Mouse (Mus musculus): ENCODE measurements around the gene Disc1.

Gene Disc1

GRCm38 (mm10) chr8:125066913-125067595, 13.1 kb downstream of the Disc1 start:
- in situ Hi-C loops (cut with MboI, MseI) = loop anchor here (10.0 kb wide), 1 partner anchor 652 kb away; no protein-coding TSS in a partner anchor

DNA sequence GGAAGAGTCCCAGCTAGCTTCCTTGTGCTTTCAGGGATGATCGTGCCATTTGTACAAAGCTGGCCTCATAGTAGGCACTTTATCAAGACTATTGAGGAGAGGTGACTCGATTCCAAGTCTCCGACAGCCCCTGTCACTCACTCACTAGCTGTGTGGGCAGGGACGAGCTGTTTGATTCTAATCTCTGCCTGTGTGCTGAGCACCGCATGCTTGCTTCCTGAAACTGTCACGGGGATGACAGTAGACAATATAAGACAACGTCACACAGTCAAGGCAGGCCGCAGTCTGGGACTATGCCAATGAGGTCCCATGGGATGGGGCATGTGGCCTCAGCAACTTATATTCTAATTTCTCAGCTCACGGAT, 13.6 kb downstream of the Disc1 start:
- in situ Hi-C loops (cut with MboI, MseI) = loop anchor here (10.0 kb wide), 1 partner anchor 653 kb away; no protein-coding TSS in a partner anchor

DNA sequence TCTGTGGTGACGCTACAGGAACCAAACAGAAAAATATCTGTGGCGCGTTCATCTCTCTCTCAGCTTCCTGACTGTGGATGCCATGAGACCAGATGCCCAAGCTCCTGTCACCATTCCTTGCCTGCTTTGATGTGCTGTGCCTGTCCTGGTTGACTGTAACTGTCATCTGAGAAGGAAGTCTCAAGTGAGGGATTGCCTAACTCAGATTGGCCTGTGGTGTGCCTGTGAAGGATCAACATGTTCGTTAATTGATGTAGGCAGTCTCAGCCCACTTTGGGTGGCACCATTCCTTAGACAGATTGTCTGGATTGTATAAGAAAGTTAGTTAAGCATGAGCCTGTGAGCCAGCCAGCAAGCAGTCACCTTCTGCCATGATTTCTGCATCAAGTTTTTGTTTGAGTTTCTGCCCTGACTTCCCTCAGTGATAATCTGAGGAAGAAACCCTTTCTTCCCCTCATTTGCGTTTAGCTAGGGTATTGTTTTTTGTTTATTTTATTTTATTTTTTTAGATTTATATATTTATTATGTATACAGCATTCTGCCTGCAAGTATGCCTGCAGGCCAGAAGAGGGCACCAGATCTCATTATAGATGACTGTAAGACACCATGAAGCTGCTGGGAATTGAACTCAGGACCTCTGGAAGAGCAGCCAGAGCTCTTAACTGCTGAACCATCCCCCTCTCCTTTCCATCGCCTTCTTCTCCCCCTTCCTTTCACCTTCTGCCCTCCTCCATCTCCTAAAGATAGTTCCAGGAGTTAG, 14.3 kb downstream of the Disc1 start:
- in situ Hi-C loops (cut with MboI, MseI) = loop anchor here (10.0 kb wide), 1 partner anchor 654 kb away; no protein-coding TSS in a partner anchor

GRCm38 (mm10) chr8:125069304-125069703, 15.3 kb downstream of the Disc1 start:
- in situ Hi-C loops (cut with MboI, MseI) = loop anchor here (10.0 kb wide), 1 partner anchor 655 kb away; no protein-coding TSS in a partner anchor

- in situ Hi-C loops (cut with MboI, MseI) = loop anchor here (5.0 to 10.0 kb wide), 2 partner anchors 58 to 655 kb away; no protein-coding TSS in a partner anchor
Observed at GRCm38 (mm10) chr8:125069733-125070132, 15.7 kb downstream of the Disc1 start.

DNA sequence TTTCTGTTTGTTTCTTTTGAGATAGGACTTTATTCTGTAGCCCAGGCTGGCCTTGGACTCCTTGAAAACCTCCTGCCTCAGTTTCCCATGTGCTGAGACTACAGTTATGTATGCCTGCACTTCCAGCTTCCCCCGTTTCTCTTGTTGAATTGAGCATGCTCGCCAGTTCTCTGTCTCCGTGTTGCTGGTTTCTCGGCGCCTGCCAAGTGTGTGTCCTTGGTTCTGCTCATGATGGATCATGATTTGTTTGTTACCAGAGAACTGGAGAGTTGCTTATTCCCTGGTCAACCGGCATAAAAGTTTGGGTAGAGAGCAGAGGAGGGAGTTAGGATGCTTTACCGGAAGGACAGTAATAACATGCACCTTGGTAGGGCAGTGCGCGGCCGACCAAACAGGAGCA, 20.1 kb downstream of the Disc1 start:
- in situ Hi-C loops (cut with MboI, MseI) = loop anchor here (5.0 kb wide), 1 partner anchor 53 kb away; no protein-coding TSS in a partner anchor

DNA sequence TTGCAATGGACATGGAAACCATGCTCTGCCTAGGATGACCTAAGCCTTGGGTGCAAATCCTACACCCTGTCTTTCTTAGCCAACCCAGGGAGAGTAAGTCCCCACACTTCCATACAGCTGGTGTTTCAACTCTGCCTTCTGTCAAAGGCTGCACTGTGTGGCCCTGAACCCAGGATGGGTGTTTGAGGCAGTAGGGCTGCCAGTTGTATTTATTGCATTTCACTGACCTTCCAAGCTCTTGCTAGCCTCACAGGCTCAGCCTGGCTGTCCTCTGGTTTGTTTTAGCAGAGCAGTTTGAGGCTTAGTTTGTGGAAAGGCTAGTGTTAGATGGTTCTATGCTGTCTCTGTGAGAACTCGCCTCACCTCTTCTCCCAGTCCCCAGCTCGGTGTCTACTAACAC, 20.6 kb downstream of the Disc1 start:
- in situ Hi-C loops (cut with MboI, MseI) = loop anchor here (5.0 kb wide), 1 partner anchor 53 kb away; no protein-coding TSS in a partner anchor

DNA sequence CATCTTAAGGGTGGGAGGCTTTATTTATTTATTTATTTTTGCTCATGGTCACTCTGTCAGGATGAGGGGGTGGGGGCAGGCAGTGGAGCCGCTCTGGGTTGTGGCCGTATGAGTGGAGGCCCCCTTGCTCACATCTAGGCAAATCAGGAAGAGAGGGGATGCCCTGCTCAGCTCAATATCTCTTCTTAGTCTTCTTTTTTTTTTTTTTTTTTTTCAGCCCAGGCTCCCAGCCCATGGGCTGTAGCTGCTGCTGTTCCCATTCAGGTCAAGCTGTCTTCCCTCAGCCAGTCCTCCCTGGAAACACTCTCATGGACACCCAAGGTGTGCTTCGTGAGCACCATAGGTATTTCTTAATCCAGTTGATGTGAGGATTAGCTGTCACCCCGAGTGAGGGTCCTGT, 21.4 kb downstream of the Disc1 start:
- in situ Hi-C loops (cut with MboI, MseI) = no loop called here

GRCm38 (mm10) chr8:125077326-125077725, 23.3 kb downstream of the Disc1 start:
- in situ Hi-C loops (cut with MboI, MseI) = no loop called here

- in situ Hi-C loops (cut with MboI, MseI) = no loop called here
Observed at GRCm38 (mm10) chr8:125078771-125079384, 24.9 kb downstream of the Disc1 start.

DNA sequence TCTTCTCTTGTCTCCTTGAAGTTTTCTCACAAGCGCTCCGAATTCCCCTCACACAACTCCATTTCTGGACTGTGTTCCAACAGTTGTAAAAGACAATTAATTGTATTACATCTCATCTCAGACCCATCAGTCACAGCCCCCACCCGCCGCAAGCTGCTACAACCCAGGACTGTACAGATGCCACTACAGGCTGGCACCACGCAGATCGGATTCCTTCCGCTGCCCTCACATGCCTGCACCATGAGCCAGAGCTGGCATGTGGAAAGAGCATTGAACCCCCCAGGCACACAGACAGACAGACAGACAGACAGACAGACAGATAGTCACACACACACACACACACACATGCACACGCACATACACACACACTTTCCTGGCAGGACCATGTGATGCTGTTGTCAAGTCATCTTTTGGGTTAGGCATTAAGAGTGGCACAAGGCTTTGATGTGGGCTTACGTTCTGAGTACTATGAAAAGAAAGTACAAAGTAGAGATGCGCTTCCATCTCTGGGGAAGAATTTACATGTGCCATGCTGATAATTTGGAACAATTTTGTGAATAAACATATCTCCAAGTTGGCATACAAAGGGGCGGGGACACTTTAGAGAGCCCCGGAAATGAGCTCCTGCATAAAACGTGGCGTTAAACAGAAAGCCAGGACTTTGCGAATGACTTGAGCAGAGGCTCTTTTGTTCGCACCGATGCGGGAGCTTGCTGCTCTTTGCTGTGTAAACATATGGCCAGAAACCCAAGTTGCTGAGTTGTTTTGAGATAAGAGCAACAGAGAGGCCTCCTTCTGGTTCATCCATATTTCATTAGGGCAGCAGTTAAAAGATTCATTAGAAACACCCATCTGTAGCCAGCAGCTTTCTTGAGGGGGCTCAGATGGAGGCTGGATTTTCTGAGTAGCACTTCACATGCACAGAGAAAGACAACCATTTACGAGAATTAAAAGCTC, 26.7 kb downstream of the Disc1 start:
- in situ Hi-C loops (cut with MboI, MseI) = no loop called here

DNA sequence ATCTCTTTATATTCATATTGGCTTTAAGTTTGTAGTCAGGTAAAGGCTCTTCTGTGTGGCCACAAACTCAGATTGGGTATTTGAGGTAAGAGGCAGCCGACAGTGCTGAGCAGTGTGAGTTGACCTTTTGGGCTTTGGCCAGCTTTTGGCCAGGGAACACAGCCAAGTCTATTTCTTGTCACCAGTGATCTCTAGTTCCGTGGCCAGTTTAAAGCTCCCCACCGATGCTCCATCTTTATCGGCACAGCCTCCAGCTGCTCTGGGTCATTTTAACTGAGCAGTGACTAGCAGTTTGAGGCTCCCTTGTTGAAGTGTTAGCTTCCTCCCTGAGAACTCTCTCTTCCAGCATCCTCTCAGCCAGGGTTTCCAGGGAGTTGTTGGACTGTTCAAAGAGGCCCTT, 29.8 kb downstream of the Disc1 start:
- in situ Hi-C loops (cut with MboI, MseI) = no loop called here

DNA sequence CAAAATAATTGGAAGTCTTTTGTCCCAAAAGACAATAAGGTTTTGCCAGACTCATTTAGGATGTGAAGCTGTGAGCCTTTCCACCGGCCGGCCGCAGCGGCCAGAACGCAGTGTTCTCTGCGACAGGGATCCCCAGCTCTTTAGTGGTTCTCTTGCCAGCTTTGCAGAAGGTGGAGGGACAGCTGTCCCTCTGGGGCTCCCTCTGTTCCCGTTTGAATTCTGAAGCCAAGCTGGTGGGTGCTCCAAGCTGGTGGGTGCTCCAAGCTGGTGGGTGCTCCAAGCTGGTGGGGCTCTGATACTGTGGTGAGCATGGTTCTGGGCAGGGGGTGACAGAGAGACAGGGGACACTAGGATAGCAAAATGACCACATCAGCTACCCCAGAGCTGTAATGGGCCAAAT, 30.5 kb downstream of the Disc1 start:
- in situ Hi-C loops (cut with MboI, MseI) = no loop called here

- in situ Hi-C loops (cut with MboI, MseI) = no loop called here
Observed at GRCm38 (mm10) chr8:125090889-125091740, 37.1 kb downstream of the Disc1 start.

GRCm38 (mm10) chr8:125097140-125097539, 43.1 kb downstream of the Disc1 start:
- in situ Hi-C loops (cut with MboI, MseI) = no loop called here

DNA sequence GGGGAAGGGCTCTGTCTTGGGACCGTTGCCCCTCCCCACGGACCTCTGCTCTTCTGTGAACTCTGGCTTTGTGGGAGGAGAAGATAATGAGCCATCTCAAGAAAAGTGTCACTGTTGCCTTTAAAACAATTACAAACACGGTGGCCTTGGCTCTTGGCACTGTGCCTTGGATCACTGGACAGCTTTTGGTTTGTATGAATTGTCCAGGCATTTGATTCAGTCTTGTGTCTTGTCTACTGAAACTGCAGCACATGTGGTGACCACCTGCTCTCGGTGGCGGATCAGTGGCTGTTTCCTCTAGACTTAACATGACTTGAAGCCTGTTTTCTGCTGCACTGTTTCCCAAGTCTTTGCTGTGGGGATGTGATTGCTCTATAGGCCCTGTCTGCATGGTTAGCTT, 44.1 kb downstream of the Disc1 start:
- in situ Hi-C loops (cut with MboI, MseI) = no loop called here

DNA sequence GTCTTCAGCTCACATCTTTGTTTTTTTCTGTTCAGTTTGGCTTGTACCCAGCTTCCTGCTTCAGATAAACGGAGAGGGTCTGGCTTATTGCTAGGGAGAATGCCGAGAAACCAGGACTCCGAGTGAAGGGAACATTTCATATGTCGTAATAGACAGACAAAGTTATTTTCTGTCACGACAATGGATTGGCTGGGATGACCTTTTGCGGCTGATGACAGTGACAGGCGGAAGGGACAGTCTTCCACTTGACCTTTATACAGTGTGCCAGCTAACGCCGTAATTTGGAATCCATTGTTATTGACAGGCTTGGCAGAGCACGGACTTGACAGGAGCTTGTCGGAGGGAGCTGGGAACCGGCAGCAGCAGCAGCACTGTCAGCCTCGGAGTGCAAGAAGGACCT, 48.3 kb downstream of the Disc1 start:
- in situ Hi-C loops (cut with MboI, MseI) = no loop called here

DNA sequence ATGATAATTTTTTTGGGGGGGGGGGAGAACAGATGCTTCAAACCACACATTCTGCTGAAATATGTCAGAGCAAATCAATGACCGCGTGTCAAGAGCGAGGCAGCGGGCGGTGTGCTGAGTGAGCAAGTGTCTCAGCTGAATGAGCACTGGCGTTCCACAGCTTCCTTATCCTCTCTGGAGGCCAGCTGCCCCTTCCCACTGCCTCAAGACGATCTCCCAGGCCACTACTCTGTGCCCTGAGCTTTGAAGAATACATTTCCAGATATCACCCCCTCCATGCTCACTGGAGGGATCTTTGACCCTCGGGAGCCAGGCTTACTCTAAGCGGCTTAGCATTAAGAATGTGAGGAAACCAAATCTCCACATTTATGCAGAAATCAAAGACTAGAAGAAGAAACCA, 59.2 kb downstream of the Disc1 start:
- in situ Hi-C loops (cut with MboI, MseI) = no loop called here

- in situ Hi-C loops (cut with MboI, MseI) = no loop called here
Observed at GRCm38 (mm10) chr8:125113831-125114230, 59.8 kb downstream of the Disc1 start.

DNA sequence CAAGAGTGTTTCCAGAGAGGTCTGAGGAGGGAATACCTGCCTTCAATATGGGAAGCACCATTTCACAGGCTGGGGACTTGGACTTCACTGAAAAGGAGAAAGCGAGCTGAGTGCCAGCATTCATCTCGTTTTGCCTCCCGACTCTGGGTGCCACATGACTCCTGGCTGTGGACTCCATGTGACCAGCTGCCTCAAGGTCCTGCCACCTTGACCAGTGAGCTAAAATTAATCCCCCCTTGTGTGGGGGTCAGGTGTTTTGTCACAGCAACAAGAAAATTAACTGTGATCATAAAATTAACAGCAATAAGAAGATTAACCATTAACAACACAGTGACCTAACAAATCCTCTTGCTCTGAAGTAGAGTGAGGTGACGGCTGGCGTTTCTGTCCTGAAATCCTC, 61.3 kb downstream of the Disc1 start:
- in situ Hi-C loops (cut with MboI, MseI) = no loop called here

Data from T-helper 2 cell (primary cell).